Mouse (Mus musculus) monocyte, adult 2 months (primary cell): ENCODE results near the gene Ccdc160.

ENCODE experiments used
- DNase-seq, 2 experiments: peaks; one replicate each; pipeline ENCODE4 v3.0.0; 2022; ENCODE audit warnings: low spot score in 2 of 2, low read depth in 1 of 2

Ccdc160 gene

DNA sequence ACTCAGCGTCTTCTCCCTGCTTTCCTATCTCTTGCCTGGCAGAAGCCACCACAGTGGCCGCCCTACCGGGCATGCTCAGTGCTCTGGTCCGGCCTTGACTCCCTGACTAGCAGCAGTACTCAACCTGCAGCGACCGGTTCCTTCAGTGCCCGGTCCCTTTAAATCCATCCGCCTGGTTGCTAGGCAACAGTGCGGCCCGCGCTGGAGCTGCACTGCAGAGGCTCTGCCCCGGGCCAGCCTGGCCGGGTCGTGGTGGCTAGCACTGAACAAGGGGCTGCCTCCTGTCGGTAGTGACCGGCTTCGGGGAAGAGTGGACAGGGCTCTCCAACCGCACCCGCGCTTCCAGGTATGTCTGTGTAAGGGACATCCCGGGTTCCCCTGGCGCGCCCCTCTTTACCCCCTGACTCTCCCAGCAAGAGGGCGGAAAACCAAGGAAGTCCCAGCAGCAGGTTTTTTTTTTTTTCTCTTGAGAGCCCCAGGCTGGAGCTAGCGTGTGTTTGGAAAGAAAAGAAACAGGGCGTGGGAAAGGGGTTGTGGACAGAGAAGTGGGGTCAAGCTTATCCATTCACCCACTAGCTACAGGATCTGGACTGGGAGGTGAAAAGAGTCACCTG is at the start of gene Ccdc160:
Ccdc160 (plus strand) TSS at position 221 of the 614 bp plus-strand sequence.
- no peak for DNase-seq

DNA sequence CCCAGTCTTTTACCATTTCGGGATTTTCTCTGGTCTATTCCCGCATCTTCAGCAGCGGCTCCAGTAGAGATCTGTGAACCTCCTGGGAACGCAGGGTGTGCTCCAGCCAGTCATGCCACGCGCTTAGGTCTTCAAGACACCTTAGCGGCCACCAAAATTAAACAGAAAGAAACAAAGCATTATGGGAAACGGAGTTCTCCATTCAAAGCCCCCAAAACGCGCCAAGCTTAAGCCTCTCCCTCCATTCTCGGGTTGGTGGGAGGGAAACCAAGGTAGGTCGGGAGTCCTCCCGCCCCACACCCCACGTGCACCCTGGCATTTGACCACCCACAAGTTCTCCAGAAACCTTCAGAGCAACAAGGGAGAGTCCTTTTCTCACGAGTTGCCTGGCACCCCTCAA is 47.2 kb upstream of the Ccdc160 start:
- DNase-seq = no peak

DNA sequence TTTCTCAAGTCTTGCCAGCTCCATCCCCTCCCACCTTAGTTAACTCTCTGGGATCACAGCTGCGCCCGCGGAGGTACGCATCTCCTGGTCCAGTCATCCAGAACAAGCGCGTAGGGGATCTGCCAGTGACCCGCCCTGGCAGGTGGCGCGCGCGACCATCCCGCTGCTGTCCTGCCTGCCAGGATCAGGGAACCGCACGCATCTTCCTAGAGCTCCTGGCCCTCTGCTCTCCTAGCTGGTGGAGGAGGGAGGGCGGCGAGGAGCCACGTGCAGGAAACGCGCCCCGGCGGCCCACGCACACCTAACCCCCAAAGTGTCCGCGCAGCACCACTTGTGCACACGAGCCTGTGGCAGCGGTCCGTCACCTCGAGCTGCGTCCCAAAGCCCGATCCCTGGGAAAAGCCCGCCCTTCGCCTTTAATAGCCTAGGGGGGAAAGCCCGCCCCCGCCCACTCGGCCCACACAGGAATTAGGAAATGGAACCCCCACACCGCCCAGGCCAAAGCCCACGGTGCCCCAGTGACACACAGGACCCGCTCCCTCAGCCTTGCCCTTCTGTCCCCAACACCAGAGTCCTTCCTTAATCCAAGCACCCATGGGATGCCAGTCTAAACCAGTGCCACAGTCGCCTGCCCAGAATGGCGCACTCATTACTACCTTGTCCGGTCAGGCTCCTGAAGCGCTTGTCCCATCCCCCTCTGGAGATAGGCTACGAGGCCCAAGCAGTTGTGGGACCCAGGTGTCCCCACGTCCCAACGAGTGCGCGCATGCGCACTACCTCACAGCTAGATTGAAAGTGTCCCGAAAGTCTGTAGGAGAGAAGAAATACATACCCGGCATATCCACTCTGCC is 46.6 kb upstream of the Ccdc160 start:
- no peak for DNase-seq

DNA sequence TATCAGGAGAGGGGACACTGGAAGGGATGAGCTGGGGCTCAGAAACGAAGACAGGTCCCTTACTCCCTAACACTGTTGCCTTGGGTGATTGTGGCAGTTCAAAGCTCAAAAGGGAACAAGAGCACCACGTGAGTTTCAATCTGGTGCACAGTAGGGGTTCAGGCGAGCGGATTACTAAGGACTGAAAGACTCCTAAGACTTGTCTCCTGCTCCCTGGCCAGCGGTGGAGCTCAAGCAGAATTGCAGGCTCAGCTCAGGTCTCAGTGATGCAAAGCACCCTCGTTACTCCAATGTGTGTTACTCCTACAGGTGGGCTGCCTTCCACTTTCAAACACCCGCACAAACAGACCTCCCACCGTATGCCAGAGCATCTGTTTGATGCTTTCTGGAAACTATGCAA is 45.5 kb upstream of the Ccdc160 start:
- DNase-seq = no peak

DNA sequence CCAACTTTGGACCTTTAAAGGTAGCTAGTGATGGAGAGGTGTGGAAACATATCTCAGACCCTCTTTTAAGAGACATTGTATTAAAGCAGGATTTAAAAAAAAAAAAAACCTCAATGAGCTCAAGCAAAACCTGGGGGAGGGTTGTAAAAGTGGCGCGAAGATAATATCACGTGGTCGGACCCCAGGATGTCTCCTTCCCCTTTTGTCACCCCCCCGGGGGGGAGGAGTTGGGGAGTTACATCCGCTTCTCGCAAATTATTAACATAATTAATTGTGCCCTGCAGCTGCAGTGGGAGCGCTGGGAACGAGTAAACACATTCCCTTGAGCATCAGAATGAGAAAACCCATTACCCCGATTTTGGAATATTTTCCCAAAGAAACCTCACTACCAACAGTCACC is 45.1 kb upstream of the Ccdc160 start:
- no peak for DNase-seq

DNA sequence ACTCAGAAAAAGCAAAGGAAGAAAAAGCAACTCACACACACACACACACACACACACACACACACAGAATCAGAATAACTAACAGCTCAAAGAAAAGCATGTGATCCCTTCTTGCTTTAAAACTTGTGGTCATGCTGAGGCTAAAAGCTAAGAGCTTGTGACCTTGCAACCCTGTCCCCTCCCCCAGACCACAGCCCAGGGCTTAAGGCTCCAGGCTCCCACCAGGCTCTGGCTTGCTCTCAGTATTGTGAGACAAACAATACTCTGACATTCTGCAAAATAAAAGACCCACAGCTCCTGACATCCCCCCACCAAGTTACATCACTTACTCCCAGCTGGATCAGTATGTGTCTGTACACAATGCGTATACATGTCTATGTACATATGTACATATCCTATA is 44.2 kb upstream of the Ccdc160 start:
- no peak for DNase-seq

DNA sequence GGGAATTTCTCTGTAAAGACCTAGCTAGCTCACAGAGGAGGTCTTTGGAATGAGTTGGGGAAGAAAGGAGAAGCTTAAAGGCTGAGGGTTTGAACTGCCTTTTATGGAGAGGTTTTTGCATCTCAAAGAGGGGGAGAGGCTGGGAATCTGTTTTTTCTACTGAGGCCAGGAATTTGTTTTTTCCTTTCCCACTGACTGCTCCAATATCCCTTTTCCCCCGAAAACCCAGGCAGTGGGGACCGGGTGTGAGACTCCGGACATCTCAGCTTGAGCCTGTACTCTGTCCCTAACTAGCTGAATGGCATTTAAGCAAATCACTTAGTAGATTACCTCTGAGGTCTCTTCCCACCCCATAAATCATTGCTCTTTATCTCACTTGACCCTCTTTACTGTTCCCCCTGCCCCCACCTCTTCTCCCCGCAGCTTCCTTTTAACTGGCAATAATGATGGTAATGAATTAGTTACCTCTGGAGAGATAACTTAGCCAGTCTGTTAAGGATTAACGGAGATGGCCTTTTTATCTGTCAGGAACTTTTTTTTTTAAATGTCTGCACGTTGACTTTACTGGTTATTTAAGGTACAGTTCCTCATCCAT is 37.4 kb upstream of the Ccdc160 start:
- DNase-seq = no peak

DNA sequence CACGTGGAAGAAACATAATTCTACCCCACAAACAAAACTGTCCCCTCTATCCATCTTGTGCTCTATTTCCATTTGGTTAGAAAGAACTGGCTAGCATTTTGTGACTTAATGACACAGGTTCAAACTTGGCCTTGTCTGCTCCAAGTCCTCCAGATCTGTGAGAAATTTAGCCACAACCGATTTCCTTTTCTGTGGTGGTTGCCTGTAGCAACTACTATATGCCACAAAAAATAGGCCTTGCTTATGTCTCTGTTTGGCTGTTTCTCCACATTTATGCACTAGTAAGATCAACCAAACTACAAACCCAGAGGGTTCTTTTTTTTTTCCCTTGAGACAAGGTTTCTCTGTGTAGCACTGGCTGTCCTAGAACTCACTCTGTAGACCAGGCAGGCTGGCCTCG is 33.8 kb upstream of the Ccdc160 start:
- no peak for DNase-seq

DNA sequence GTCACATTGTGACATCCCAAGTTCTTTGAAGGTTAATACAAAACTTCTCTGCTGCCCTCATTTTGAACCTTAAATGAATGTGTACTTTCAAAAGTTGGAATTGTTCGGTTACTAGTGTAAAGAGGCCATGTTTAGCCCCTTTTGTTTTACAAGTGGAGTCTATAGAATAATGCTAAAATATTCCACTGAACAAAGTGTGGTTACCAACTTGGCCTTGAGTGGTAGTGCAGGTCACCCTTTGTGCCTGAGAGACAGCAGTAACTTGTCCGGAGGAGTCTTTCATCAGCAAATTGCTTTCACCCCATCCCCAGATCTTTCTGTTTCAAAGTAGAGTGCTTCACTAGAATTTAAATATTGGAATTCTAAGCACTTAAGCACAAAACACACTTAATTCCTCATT is 31.8 kb upstream of the Ccdc160 start:
- no peak for DNase-seq

DNA sequence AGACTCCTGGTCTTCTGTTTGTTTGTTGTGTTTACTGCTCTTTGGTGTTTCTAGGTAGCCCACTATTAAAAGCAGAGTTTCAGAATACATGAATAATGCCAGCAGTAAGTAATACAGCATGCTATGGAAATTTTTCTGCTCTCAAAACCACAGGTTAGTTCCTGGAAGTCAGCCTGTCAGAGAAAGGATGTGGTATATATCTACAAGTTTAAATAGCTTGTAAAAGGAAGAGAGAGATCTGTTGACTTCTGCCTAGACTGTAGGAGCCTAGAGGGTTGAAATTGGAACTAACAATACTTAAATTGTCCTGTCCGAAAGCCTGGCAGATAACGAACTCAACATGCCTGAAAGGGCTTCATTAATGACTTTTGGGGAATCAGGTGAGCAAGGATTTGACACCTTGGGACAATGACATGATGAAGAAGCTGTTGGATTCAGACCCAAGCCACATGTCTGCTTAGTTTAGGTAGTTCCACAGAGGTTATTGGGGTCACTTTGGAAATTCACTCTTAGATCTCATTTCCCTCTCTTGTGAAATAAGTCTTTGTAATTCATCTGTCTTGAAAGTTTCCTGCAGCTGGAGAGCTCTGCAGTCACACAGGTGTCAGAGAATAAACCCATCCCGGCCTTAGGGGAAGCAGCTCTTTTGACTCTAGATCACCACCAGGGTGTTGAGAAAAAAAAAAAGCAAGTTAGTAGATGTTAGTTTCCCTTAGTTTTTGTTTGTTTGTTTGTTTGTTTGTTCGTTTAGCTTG is 30.6 kb upstream of the Ccdc160 start:
- no peak for DNase-seq

DNA sequence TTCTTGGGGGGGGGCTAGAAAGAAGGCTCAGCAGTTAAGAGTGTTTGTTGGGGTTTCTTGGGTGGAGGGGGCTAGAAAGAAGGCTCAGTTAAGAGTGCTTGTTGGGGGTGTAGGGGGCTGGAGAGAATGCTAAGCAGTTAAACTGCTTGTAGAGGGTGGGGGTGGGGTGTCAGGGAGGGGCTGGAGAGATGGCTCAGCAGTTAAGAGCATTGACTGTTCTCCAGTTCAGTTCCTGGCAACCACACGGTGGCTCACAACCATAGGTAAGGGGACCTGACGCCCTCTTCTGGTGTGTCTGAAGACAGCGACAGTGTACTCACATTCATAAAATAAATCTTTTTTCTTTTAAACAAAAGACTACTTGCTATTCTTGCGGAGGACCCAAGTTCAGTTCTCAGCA is 28.8 kb upstream of the Ccdc160 start:
- no peak for DNase-seq

DNA sequence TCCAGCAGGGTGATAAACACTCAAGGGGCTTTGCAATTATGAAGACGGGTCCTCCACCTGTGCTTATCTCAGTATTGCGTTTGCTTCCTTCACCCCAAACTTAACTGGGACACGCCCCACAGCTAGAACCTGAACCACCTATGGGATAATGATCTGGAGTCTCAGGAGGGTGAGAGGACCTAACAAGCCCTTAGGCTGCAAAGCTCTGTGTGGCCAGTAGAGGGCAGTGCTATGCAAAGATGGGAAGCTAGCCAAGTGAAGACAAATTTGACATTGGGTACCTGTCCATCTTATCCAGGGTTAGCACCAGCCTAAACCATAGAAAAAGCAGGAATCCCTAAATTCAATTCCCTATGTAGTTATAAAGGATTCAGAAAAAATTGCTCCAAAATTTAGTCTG is 15.0 kb upstream of the Ccdc160 start:
- no peak for DNase-seq

DNA sequence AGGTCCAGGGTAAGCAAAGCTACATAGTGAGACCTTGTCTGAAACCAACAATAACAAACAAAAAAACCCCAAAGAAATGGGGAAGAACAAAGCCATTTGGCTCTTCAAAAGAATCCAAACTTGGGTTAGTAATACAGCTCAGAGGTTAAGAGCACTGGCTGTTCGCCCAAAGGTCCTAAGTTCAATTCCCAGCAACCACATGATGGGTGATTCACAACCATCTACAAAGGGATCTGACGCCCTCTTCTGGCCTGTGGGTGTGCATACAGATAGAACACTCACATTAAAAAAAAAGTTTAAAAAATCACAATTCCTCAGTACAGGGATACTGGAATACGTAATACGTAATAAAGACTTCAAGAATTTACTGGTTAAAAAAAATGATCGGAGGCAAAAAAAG is 13.3 kb upstream of the Ccdc160 start:
- DNase-seq = no peak

DNA sequence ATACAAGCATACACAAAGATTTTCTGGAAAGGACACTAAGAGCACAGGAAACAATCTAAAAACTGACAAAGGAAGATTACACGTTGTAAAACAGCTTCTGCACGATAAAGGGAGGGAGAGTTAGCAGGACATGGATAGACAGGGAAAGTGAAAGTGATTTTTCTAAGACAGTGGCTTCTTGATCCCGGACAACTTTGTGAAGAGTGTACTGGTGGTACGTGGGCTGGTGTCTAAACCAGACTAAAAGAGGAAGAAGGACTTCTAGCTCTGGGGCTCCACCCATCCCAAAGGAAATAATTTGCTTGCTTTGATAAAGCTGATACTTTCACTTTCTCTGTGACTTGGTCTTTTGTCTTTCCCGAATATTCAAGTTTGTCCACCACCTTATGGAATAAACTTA is 7.1 kb upstream of the Ccdc160 start:
- peak in 1 of 2 experiments; percentile 5 for DNase-seq

DNA sequence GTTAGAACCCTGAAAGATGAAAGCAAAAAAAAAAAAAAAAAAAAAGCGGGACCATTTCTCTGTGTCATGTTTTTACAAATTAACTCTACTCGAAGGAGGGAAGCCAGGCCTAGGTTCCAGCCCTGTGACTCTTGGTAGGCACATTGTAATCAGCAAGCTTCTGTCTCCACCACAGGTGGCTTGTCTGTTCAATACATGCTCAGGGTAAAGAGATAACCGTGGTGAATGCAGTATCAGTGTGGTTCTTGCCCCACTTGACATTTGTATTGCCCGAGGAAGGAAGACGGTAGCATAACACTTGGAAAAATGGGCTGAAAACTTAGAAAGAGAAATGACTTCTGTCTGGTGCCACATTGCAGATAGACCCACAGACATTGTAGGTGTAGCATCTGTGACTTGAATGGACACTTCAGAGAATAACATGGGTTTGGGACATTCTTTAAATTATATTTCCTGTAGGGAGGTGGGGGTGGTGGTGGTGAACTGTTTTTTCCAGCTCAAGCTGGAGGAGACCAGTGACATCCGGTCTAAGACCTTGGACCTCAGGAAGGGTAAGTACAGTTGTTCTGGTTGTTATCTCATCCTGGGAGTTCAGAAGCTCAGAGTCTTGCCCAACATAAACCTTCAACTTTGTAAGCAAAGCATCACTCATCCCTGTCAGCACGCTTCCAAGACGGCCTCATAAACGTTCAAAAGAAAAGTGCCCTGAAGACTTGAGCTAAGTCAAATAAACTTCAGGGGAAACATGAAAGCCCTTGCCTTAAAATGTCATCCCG is 1.1 kb downstream of the Ccdc160 start:
- DNase-seq = no peak

DNA sequence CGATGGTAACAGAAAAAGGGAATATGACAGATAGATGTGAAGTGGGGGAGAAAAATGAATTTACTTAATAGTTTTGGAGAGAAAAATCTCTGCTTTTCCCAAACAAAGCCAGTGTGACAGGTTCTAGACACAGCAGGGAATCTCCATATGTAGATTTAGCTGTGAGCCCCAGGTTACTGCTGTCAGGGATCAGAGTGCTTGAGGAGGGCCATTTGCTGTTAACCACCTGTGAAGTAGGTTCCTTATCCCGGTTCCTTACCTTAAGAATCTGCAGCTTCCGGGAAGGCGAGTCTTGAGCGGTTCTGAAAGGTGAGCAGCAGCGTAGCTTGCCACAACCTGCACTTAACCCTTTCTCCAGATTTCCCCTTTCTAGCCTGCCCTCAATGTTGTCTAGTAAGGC is 1.9 kb downstream of the Ccdc160 start:
- DNase-seq = no peak

DNA sequence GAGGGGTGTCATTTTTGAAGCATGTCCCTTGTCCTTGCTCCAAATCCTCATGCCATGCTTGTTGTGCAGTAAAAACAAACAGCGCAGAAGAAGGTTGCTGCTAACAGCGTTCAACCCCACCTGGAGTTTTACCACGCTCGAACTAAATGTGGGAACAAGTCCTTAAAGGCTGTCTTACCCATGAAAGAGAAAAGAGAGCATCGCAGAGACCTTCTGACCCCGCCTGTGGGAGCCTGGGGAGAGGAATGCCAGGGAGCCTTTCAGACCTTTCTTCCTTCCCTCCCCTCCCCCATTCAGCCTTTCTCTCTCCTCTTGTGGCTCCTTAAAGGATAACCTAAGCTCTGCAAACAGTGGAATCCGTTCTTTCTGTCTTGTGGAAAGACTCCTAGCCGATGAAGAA is 4.8 kb downstream of the Ccdc160 start:
- DNase-seq = no peak

DNA sequence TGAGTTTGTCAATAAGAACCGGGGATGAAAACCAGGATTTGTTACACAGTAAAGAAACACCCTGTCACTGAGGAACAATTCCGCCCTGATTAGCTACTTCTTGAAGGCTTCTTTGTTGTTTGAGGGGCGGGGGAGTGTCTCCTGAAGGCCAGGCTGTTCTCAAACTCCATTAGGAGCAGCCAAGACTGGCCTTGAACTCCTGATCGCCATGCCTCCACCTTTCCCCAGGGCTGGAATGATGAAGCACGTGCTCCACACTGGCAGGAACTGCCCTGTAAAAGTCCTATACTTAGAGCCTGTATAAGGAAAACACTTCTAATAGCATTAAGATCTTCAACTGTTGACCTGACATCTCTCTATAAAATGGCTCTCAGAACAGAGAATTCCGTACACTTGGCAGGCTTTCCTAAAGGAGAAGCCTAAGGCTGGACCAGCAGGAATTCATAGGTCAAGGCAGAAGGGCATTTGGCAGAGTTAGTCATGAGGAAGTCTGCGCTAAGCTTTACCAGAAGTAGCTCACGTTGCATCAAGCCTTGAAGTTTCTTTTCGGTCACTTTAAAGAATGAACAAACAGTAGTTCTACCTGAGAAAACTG is 6.1 kb downstream of the Ccdc160 start:
- no peak for DNase-seq

DNA sequence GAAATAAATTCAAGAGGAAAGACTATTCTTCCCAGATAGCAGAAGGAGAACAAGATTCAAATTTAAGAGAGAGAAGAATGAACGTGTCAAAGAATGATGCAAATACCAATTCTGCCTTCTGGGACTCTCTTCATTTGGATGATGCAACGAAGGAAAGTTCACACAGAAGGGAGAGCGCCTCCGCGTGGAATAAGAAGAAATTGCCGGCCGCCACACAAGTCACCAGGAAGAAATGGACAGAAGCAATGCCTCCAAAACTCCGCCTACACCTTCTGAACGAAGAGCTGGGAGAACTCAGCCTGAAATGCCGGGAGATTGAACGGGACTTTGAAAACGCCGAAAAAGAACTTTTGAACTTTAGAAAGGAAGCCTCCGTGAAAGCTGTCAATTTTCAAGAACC is 7.3 kb downstream of the Ccdc160 start:
- no peak for DNase-seq

DNA sequence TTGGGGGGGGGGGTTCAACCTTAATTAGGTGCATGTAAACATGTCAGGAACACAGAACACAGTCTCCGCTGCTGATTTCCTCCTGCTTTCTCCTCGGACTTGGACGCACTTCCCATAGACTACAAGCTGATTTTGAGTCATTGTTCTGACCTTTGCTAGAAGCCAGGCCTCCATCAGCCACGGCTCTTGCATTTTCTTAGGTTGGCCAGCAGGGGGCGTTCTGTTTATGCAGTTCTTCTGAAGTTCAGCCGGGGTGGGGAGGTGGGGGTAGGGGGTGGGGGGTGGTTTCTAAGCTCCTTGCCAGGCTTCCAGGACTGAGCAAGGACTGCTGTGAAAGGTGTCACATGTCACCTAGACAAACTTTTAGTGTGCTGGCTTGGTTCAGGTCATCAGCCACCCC is 8.6 kb downstream of the Ccdc160 start:
- no peak for DNase-seq

DNA sequence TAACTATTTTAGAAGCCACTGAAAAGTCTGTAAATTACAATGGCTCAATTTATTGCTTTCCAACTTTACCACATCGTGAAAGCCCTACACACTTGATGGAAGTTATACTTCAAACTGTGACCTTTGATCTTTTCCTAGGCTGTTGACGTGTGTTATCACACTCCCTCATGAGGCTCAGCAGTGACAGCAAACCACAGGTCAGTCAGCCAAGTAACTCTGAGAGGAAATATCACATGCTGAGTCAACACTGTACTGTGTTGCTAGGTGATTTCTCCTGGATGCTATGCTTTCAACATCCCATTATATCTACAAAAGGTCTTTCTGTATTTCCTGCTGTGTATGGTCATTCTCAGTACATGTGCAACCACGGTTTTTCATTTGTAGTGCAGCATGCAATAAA is 28.3 kb downstream of the Ccdc160 start:
- no peak for DNase-seq
